Mouse (Mus musculus): Measurements from ENCODE around the gene Col13a1. TPM values are rescaled to one million over a fixed set of nuclear protein-coding genes. Genes with fewer than 3 reads are reported as not detected.

Col13a1 gene
- 5.8 and 7.3 TPM in 2 replicates for polyA plus RNA-seq (2015; fragmentation: Nextera tagmentation; extraction: Ambion mirVana)

DNA sequence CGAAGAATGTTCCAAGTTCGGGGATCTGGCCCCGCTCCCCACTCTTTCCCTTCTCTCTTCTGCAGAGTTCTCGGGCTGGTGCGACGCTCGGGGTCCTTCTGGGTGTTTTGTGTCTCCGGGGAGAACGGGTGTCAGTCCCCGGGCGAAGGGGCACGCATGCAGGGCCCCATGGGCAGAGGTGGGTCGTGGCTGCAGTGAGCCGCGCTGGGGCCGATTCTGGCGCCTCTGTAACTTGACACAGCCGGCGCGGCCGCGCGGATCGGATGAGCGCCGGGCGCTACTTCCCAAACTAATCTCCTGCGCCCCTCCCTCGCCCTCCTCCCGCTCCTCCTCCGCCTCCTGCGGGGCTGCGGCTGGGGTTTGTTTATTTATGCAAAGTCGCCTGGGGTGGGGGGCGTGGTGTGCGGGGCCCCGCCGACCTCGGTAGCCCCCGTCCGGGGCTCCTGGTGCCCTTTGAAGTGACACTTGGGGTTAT is at the start of gene Col13a1:
Col13a1 (minus strand) TSS at position 243 of the 475 bp plus-strand sequence.
- Histone ChIP-seq H3K27ac (no peak within 1 kb of the TSS), H3K9me3 (replicated peaks; ENCODE audit: low read length) (no peaks in the 10 kb centered on the region), H3K4me2 (ENCODE audit: low read length) (peak within 1 kb of the TSS; percentile 81), H3K9ac (ENCODE audit: low read depth, low read length) (peak within 1 kb of the TSS; percentile 31), H3K36me3 (ENCODE audit: insufficient read depth, low read length) (no peaks in the 10 kb centered on the region), H3K4me1 (replicated peaks; ENCODE audit: insufficient read depth, low read length) (peaks cover 15% of the 10 kb centered on the region), H3K27me3 (ENCODE audit: insufficient read depth, low read length) (peaks cover 7% of the 10 kb centered on the region), H3K4me3 (replicated peaks; ENCODE audit: low read depth, low read length) (peak within 1 kb of the TSS; percentile 42)
- TF ChIP-seq CTCF (IDR thresholded peaks at IDR 0.05; ENCODE audit: low read depth): no peak
- DNase-seq (ENCODE audit: low spot score): peak; percentile 72
- ATAC-seq (replicated peaks; ENCODE audit: low FRiP score, low read depth): peak; percentile 46
- WGBS: 0% methylated on average over 36 of the region's 41 CpGs

DNA sequence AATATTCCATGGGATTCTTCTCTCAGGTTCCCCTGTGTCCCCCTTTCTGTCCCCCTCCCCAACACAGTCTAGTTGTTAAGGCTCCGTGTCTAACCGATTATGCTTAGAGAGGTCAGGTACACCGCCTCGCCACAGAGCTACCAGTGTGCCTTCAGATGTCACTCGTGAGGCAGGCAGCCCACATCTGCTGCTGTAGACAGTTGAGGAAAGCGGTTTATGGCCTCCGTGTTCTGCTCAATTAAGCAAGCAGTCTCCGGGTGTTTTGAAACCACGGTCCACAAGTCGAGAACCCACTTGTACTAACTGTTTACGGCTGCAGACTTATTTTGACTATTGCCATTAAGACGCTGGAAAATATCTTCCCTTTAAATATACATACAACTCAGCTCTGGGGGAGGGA is 48.8 kb upstream of the Col13a1 start:
- WGBS: 22% methylated on average over 12 of the region's 12 CpGs
- 0 out of 2 replicates have a peak, but pooled peaks cover 3% of the 10 kb centered on the region for H3K27me3 ChIP-seq (ENCODE audit: insufficient read depth, low read length)
- DNase-seq (ENCODE audit: low spot score) (peak; percentile 50), ATAC-seq (replicated peaks; ENCODE audit: low FRiP score, low read depth) (no peak)
- no peaks in the 10 kb centered on the region; the same call in none of the 2 replicates for H3K4me1 ChIP-seq (replicated peaks; ENCODE audit: insufficient read depth, low read length)
- TF ChIP-seq CTCF (IDR thresholded peaks at IDR 0.05; ENCODE audit: low read depth): no peak
- no peak overlapping the region for H3K27ac ChIP-seq
- no peaks in the 10 kb centered on the region for H3K36me3 ChIP-seq (ENCODE audit: insufficient read depth, low read length)
- no peak overlapping the region for H3K4me3 ChIP-seq (replicated peaks; ENCODE audit: low read depth, low read length)
- H3K9me3 ChIP-seq (replicated peaks; ENCODE audit: low read length): no peaks in the 10 kb centered on the region
- H3K9ac ChIP-seq (ENCODE audit: low read depth, low read length): no peak overlapping the region
- H3K4me2 ChIP-seq (ENCODE audit: low read length): no peak overlapping the region

DNA sequence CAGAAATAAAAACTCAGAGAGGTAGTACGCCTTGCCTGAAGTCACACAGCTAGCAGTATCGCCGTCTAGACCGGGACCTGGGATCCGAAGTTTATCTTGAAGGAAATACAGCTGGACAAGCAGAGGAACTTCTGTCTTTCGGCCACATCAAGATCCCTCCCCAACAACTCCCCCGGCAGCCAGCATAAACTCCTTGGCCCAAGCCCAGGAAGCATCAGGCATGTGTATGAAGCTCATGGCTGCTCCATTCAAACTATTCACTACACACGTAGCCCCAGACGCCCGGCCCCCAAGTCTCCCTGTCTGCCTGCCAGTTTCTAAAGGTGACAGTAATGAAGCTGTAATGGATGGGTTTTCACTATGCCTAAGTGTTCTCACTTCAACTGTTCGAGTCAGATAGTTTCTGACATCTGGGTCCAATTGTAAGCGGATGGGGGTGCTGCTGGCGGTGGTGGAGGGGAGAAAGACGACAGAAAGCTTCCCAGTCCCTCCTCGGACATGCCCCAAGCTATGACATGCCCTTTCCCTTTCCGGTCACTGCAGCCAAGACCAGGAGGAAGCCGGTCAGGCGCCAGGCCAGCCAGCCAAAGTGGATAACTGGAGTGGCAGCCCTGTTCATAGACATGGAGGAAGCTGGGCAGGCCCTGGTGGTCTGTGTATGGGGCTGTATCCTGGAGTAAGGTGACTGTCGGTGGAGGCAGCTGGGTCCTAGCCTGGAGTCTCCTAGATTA is 45.1 kb upstream of the Col13a1 start:
- no peak for TF ChIP-seq CTCF (IDR thresholded peaks at IDR 0.05; ENCODE audit: low read depth)
- DNase-seq (ENCODE audit: low spot score): peak; percentile 18
- no peak overlapping the region for H3K27ac ChIP-seq
- H3K27me3 ChIP-seq (ENCODE audit: insufficient read depth, low read length): 0 out of 2 replicates have a peak, but pooled peaks cover 3% of the 10 kb centered on the region
- no peak overlapping the region; the same call in 1 of the 2 replicates for H3K4me2 ChIP-seq (ENCODE audit: low read length)
- no peak overlapping the region for H3K4me3 ChIP-seq (replicated peaks; ENCODE audit: low read depth, low read length)
- H3K9ac ChIP-seq (ENCODE audit: low read depth, low read length): no peak overlapping the region
- no peaks in the 10 kb centered on the region; the same call in none of the 2 replicates for H3K4me1 ChIP-seq (replicated peaks; ENCODE audit: insufficient read depth, low read length)
- 33% methylated on average over 19 of the region's 19 CpGs for WGBS
- no peaks in the 10 kb centered on the region for H3K36me3 ChIP-seq (ENCODE audit: insufficient read depth, low read length)
- H3K9me3 ChIP-seq (replicated peaks; ENCODE audit: low read length): no peaks in the 10 kb centered on the region
- ATAC-seq (replicated peaks; ENCODE audit: low FRiP score, low read depth): no peak

GRCm38 (mm10) chr10:62020068-62020620 is 41.2 kb upstream of the Col13a1 start:
- H3K9ac ChIP-seq (ENCODE audit: low read depth, low read length): no peak overlapping the region
- H3K27ac ChIP-seq: no peak overlapping the region
- H3K4me2 ChIP-seq (ENCODE audit: low read length): no peak overlapping the region
- H3K27me3 ChIP-seq (ENCODE audit: insufficient read depth, low read length): no peaks in the 10 kb centered on the region
- peak; percentile 11 for DNase-seq (ENCODE audit: low spot score)
- no peaks in the 10 kb centered on the region for H3K36me3 ChIP-seq (ENCODE audit: insufficient read depth, low read length)
- H3K4me3 ChIP-seq (replicated peaks; ENCODE audit: low read depth, low read length): no peak overlapping the region
- ATAC-seq (replicated peaks; ENCODE audit: low FRiP score, low read depth): no peak
- no peak for TF ChIP-seq CTCF (IDR thresholded peaks at IDR 0.05; ENCODE audit: low read depth)
- WGBS: 41% methylated on average over 7 of the region's 7 CpGs
- H3K4me1 ChIP-seq (replicated peaks; ENCODE audit: insufficient read depth, low read length): no peaks in the 10 kb centered on the region; the same call in none of the 2 replicates
- H3K9me3 ChIP-seq (replicated peaks; ENCODE audit: low read length): no peaks in the 10 kb centered on the region

DNA sequence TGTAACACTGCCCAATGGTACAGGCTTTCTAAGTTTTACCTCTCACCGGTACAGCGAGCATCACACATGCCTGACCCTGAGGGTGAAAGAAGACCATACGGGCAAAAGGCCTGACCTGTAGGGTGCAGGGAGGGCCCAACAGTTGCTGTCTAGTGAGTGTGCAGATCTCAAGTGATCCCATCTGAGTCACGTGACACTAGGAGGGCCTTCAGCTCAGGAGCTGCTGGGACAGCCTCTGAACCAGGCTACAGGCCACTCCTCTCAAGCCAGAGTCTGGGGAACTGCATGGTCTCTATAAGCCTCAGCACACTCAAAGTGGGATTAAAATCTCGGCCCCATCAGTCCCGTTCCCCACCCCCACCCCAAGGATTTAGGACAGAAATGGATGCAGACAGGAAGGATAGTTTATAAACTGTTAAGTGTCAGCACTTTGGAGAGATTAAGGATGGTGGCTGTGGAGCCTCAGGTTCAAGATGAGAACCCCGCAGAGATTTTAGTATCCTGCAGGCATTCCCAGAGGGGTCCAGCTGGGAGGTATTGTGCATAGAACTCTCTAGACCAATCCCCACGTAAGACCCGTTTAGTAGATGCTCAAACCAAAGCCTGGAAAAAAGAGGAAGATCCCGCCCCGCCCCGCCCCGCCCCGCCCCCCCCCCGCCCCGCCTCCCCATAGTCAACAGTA is 40.6 kb upstream of the Col13a1 start:
- TF ChIP-seq CTCF (IDR thresholded peaks at IDR 0.05; ENCODE audit: low read depth): no peak
- no peak overlapping the region for H3K27ac ChIP-seq
- H3K27me3 ChIP-seq (ENCODE audit: insufficient read depth, low read length): no peaks in the 10 kb centered on the region
- H3K9ac ChIP-seq (ENCODE audit: low read depth, low read length): no peak overlapping the region
- DNase-seq (ENCODE audit: low spot score): no peak
- no peaks in the 10 kb centered on the region; the same call in none of the 2 replicates for H3K4me1 ChIP-seq (replicated peaks; ENCODE audit: insufficient read depth, low read length)
- no peak for ATAC-seq (replicated peaks; ENCODE audit: low FRiP score, low read depth)
- H3K4me2 ChIP-seq (ENCODE audit: low read length): no peak overlapping the region
- H3K4me3 ChIP-seq (replicated peaks; ENCODE audit: low read depth, low read length): no peak overlapping the region
- no peaks in the 10 kb centered on the region for H3K36me3 ChIP-seq (ENCODE audit: insufficient read depth, low read length)
- no peaks in the 10 kb centered on the region for H3K9me3 ChIP-seq (replicated peaks; ENCODE audit: low read length)
- WGBS: 27% methylated on average over 14 of the region's 16 CpGs

GRCm38 (mm10) chr10:62016947-62017346 is 38.0 kb upstream of the Col13a1 start:
- Histone ChIP-seq H3K9ac (ENCODE audit: low read depth, low read length) (no peak overlapping the region), H3K4me1 (replicated peaks; ENCODE audit: insufficient read depth, low read length) (no peaks in the 10 kb centered on the region), H3K4me3 (replicated peaks; ENCODE audit: low read depth, low read length) (no peak overlapping the region), H3K27me3 (ENCODE audit: insufficient read depth, low read length) (no peaks in the 10 kb centered on the region), H3K4me2 (ENCODE audit: low read length) (no peak overlapping the region), H3K27ac (no peak overlapping the region), H3K9me3 (replicated peaks; ENCODE audit: low read length) (no peaks in the 10 kb centered on the region), H3K36me3 (ENCODE audit: insufficient read depth, low read length) (no peaks in the 10 kb centered on the region)
- TF ChIP-seq CTCF (IDR thresholded peaks at IDR 0.05; ENCODE audit: low read depth): no peak
- 18% methylated on average over 6 of the region's 6 CpGs for WGBS
- no peak for ATAC-seq (replicated peaks; ENCODE audit: low FRiP score, low read depth)
- DNase-seq (ENCODE audit: low spot score): peak; percentile 80
